ENCODE assay signal across 10 mouse cellular contexts in genomic region chr5:71095725-71096607, GRCm38 (mm10). TPM values are rescaled to one million over a fixed set of nuclear protein-coding genes. Genes with fewer than 3 reads are reported as not detected.
A peak's percentile ranks its signal among the peaks of the same experiment; 100 is the strongest.
DNase-seq lines count a peak whose midpoint lies in the region; ATAC-seq lines count a peak whose summit lies in the region.
"Had no signal": no experiment of that assay in that cellular context is flagged by ENCODE, and none has a peak within 500 bp of the region (broad histone marks: within the 10 kb centered on the region; RNA-seq: fewer than 3 reads in every experiment).

TSS of gene Gabra2 (minus strand) at chr5:71095849.

- DNase-seq in heart, adult 11 months: no peak
- peak; percentile 6 for DNase-seq in adrenal gland, adult 2 months
- peak; percentile 59 for DNase-seq in embryonic facial prominence, embryonic 11.5 days (ENCODE audit: low spot score)
- DNase-seq in left cerebral cortex, postnatal 10 days (ENCODE audit: extremely low spot score in 1 of 2, low spot score in 2 of 2): peak; percentile 74 to 79
- DNase-seq in neural tube, embryonic 10.5 days (ENCODE audit: extremely low spot score, low spot score): peak; percentile 70

- H3K4me3 ChIP-seq in heart, embryonic 13.5 days: peak within 1 kb of the TSS; percentile 66
- H3K4me3 ChIP-seq in embryonic facial prominence, embryonic 11.5 days (ENCODE audit: low read depth, low read length): peak within 1 kb of the TSS; percentile 68
- peak within 1 kb of the TSS; percentile 80 for H3K4me3 ChIP-seq in hindbrain, embryonic 15.5 days

- peak; percentile 58; the same call in 1 of the 2 replicates for ATAC-seq in heart, embryonic 13.5 days (ENCODE audit: extremely low read depth, insufficient number of reproducible peaks, low FRiP score, low TSS enrichment)
- peak; percentile 93 for ATAC-seq in embryonic facial prominence, embryonic 11.5 days (replicated peaks; ENCODE audit: insufficient number of reproducible peaks, low FRiP score, low TSS enrichment, low read depth)
- peak; percentile 93 for ATAC-seq in hindbrain, embryonic 15.5 days (ENCODE audit: low FRiP score, low read depth)
- ATAC-seq in megakaryocyte-erythroid progenitor cell, adult 5-6 weeks (replicated peaks; ENCODE audit: low FRiP score, low TSS enrichment, poor library complexity, severe bottlenecking): no peak

- H3K27ac ChIP-seq in heart, embryonic 13.5 days (replicated peaks): no peak within 1 kb of the TSS
- H3K27ac ChIP-seq in embryonic facial prominence, embryonic 11.5 days (replicated peaks; ENCODE audit: low read depth, low read length): no peak within 1 kb of the TSS
- H3K27ac ChIP-seq in hindbrain, embryonic 15.5 days (replicated peaks): peak within 1 kb of the TSS; percentile 95

- peaks cover 42% of the 10 kb centered on the region for H3K27me3 ChIP-seq in heart, embryonic 13.5 days (replicated peaks)
- H3K27me3 ChIP-seq in embryonic facial prominence, embryonic 11.5 days (ENCODE audit: control insufficient read depth, insufficient read depth, low read length): no peaks in the 10 kb centered on the region
- no peaks in the 10 kb centered on the region for H3K27me3 ChIP-seq in hindbrain, embryonic 15.5 days

- H3K9ac ChIP-seq in heart, embryonic 13.5 days: peak within 1 kb of the TSS; percentile 73
- H3K9ac ChIP-seq in embryonic facial prominence, embryonic 11.5 days (replicated peaks; ENCODE audit: low read length): peak within 1 kb of the TSS; percentile 72
- H3K9ac ChIP-seq in hindbrain, embryonic 15.5 days: peak within 1 kb of the TSS; percentile 81

- 1% methylated on average over 48 of the region's 55 CpGs for WGBS in heart, embryonic 13.5 days
- WGBS in embryonic facial prominence, embryonic 11.5 days: under 1% methylated on average over 44 of the region's 55 CpGs
- under 1% methylated on average over 50 of the region's 55 CpGs for WGBS in hindbrain, embryonic 15.5 days

- peaks cover 6% of the 10 kb centered on the region; the same call in 1 of the 2 replicates for H3K4me1 ChIP-seq in heart, embryonic 13.5 days
- H3K4me1 ChIP-seq in embryonic facial prominence, embryonic 11.5 days (ENCODE audit: control insufficient read depth, insufficient read depth, low read length): no peaks in the 10 kb centered on the region
- H3K4me1 ChIP-seq in hindbrain, embryonic 15.5 days (replicated peaks): peaks cover 16% of the 10 kb centered on the region

- H3K36me3 ChIP-seq in heart, embryonic 13.5 days: no peaks in the 10 kb centered on the region
- no peaks in the 10 kb centered on the region for H3K36me3 ChIP-seq in embryonic facial prominence, embryonic 11.5 days (replicated peaks; ENCODE audit: control insufficient read depth, insufficient read depth, low read depth, low read length)
- no peaks in the 10 kb centered on the region for H3K36me3 ChIP-seq in hindbrain, embryonic 15.5 days
- H3K36me3 ChIP-seq: G1E had no signal

- peak within 1 kb of the TSS; percentile 95 for H3K4me2 ChIP-seq in heart, embryonic 13.5 days
- H3K4me2 ChIP-seq in embryonic facial prominence, embryonic 11.5 days (ENCODE audit: low read depth, low read length): peak within 1 kb of the TSS; percentile 96
- peak within 1 kb of the TSS; percentile 71 for H3K4me2 ChIP-seq in hindbrain, embryonic 15.5 days

- no peaks in the 10 kb centered on the region for H3K9me3 ChIP-seq in heart, embryonic 13.5 days
- H3K9me3 ChIP-seq in embryonic facial prominence, embryonic 11.5 days (replicated peaks; ENCODE audit: control insufficient read depth, low read length): no peaks in the 10 kb centered on the region
- H3K9me3 ChIP-seq in hindbrain, embryonic 15.5 days: no peaks in the 10 kb centered on the region

- intact Hi-C loops in left cerebral cortex, postnatal 10 days (cut with DNase I): loop anchor here (2.0 to 10.0 kb wide), 2 partner anchors 19 to 1481 kb away; no protein-coding TSS in a partner anchor

RNA-seq across cellular contexts. Expression of gene Gabra2, which starts in this region (rescaled TPM):
- polyA plus RNA-seq in heart, embryonic 13.5 days (2015; fragmentation: Nextera tagmentation; extraction: Ambion mirVana): 0.95 and 1.2 TPM in 2 replicates
- under 1 TPM in 1 of 2 experiments, not detected in 1; 0.10 TPM for total RNA-seq in adrenal gland, adult 2 months (2021)
- not detected in 2 replicates for polyA plus RNA-seq in adrenal gland, adult 2 months (2012; rRNA removed)
- 0.47 and 1.2 TPM in 2 replicates for polyA plus RNA-seq in embryonic facial prominence, embryonic 11.5 days (2014; fragmentation: Nextera tagmentation; extraction: Ambion mirVana)
- polyA plus RNA-seq in hindbrain, embryonic 15.5 days (2015; fragmentation: Nextera tagmentation; extraction: Ambion mirVana): 50.1 and 51.3 TPM in 2 replicates
- 10 to 100 TPM; 69.5 to 71.2 TPM for total RNA-seq in left cerebral cortex, postnatal 10 days (2021)
- not detected in 2 replicates for total RNA-seq in megakaryocyte-erythroid progenitor cell, adult 5-6 weeks (2014; fragmentation: Nextera tagmentation)
- total RNA-seq in megakaryocyte-erythroid progenitor cell, adult 5-6 weeks (2017): not detected in 2 replicates
- total RNA-seq: liver, adult 2 months had no signal
- polyA plus RNA-seq: G1E; liver, adult 2 months had no signal

Comparison
In these comparisons a context has a peak if more than half of its experiments do, and no peak if none do; other contexts are left out.
1. RNA of gene Gabra2 (total RNA-seq): 69.5 to 71.2 TPM in left cerebral cortex, postnatal 10 days; 0.10 TPM in adrenal gland, adult 2 months and not detected in megakaryocyte-erythroid progenitor cell, adult 5-6 weeks; every median in the first group is over 10 times any median in the second.
2. RNA of gene Gabra2 (polyA plus RNA-seq): 50.1 to 51.3 TPM in hindbrain, embryonic 15.5 days; 0.47 to 1.2 TPM in embryonic facial prominence, embryonic 11.5 days, 0.95 to 1.2 TPM in heart, embryonic 13.5 days and not detected in adrenal gland, adult 2 months; every median in the first group is over 10 times any median in the second.
3. Peak in DNase-seq in adrenal gland, adult 2 months; RNA of the gene not detected or under 1 TPM.
4. Peak in every context shown above with its lines, with median percentiles within 50 percentile points of each other: H3K4me2 ChIP-seq, H3K4me3 ChIP-seq and H3K9ac ChIP-seq.